11 mouse cellular contexts compared by ENCODE assay signal in genomic region chr15:67227456-67228164, GRCm38 (mm10).
A peak's percentile ranks its signal among the peaks of the same experiment; 100 is the strongest.
DNase-seq lines count a peak whose midpoint lies in the region; ATAC-seq lines count a peak whose summit lies in the region.
"Had no signal": no experiment of that assay in that cellular context is flagged by ENCODE, and none has a peak within 500 bp of the region (broad histone marks: within the 10 kb centered on the region; RNA-seq: fewer than 3 reads in every experiment).

No protein-coding gene starts in this region.

- H3K4me1 ChIP-seq in forebrain, embryonic 15.5 days: peaks cover 22% of the 10 kb centered on the region
- H3K4me1 ChIP-seq in forebrain, embryonic 12.5 days: no peaks in the 10 kb centered on the region
- H3K4me1 ChIP-seq: hindbrain, embryonic 10.5 days; liver, embryonic 15.5 days had no signal

- no peak overlapping the region for H3K4me3 ChIP-seq in forebrain, embryonic 15.5 days
- no peak overlapping the region for H3K4me3 ChIP-seq in forebrain, embryonic 12.5 days (replicated peaks)
- H3K4me3 ChIP-seq: hindbrain, embryonic 10.5 days; liver, embryonic 15.5 days had no signal

- no peak overlapping the region for H3K9ac ChIP-seq in forebrain, embryonic 15.5 days (replicated peaks)
- no peak overlapping the region for H3K9ac ChIP-seq in forebrain, embryonic 12.5 days
- H3K9ac ChIP-seq: liver, embryonic 15.5 days had no signal

- no peaks in the 10 kb centered on the region for H3K36me3 ChIP-seq in forebrain, embryonic 15.5 days
- no peaks in the 10 kb centered on the region for H3K36me3 ChIP-seq in forebrain, embryonic 12.5 days (replicated peaks)
- H3K36me3 ChIP-seq: hindbrain, embryonic 10.5 days; liver, embryonic 15.5 days had no signal

- ATAC-seq in forebrain, embryonic 15.5 days (replicated peaks): no peak
- no peak for ATAC-seq in forebrain, embryonic 12.5 days (ENCODE audit: low FRiP score)

- no peak overlapping the region for H3K4me2 ChIP-seq in forebrain, embryonic 15.5 days (replicated peaks)
- H3K4me2 ChIP-seq in forebrain, embryonic 12.5 days: no peak overlapping the region
- H3K4me2 ChIP-seq: liver, embryonic 15.5 days had no signal

- WGBS in forebrain, embryonic 15.5 days: 85% methylated on average over 7 of the region's 7 CpGs
- 87% methylated on average over 7 of the region's 7 CpGs for WGBS in forebrain, embryonic 12.5 days

- peak overlapping the region; percentile 50; the same call in 1 of the 2 replicates for H3K27ac ChIP-seq in forebrain, embryonic 15.5 days (replicated peaks)
- H3K27ac ChIP-seq in forebrain, embryonic 12.5 days: no peak overlapping the region
- H3K27ac ChIP-seq: hindbrain, embryonic 10.5 days; liver, embryonic 15.5 days had no signal

- H3K27me3 ChIP-seq in forebrain, embryonic 15.5 days: no peaks in the 10 kb centered on the region
- no peaks in the 10 kb centered on the region for H3K27me3 ChIP-seq in forebrain, embryonic 12.5 days
- H3K27me3 ChIP-seq: liver, embryonic 15.5 days had no signal

- H3K9me3 ChIP-seq in forebrain, embryonic 15.5 days: no peaks in the 10 kb centered on the region
- no peaks in the 10 kb centered on the region for H3K9me3 ChIP-seq in forebrain, embryonic 12.5 days
- H3K9me3 ChIP-seq: hindbrain, embryonic 10.5 days; liver, embryonic 15.5 days had no signal

- DNase-seq in lung, postnatal 10 days: peak; percentile 6
- no peak for DNase-seq in lung, postnatal 25 days (ENCODE audit: low spot score)
- peak; percentile 23 for DNase-seq in kidney, adult 9 months
- DNase-seq in retina, embryonic 14.5 days (ENCODE audit: low spot score): peak; percentile 19
- DNase-seq in frontal cortex, postnatal 36 days (ENCODE audit: low spot score in 2 of 2): no peak
- no peak for DNase-seq in urinary bladder, postnatal 10 days (ENCODE audit: low spot score)
- DNase-seq: thymus, postnatal 14 days had no signal

Comparison
In these comparisons a context has a peak if more than half of its experiments do, and no peak if none do; other contexts are left out.
1. DNase-seq: peak in lung, postnatal 10 days (single experiment), kidney, adult 9 months (single experiment) and retina, embryonic 14.5 days (single experiment); none in lung, postnatal 25 days (single experiment), frontal cortex, postnatal 36 days (0 of 2) and urinary bladder, postnatal 10 days (single experiment).